Mouse (Mus musculus): ENCODE measurements around the gene Vti1b. TPM values are rescaled to one million over a fixed set of nuclear protein-coding genes. Genes with fewer than 3 reads are reported as not detected.

Gene Vti1b
- polyA plus RNA-seq (2017; shearing (Covaris generic)), result 126 TPM

DNA sequence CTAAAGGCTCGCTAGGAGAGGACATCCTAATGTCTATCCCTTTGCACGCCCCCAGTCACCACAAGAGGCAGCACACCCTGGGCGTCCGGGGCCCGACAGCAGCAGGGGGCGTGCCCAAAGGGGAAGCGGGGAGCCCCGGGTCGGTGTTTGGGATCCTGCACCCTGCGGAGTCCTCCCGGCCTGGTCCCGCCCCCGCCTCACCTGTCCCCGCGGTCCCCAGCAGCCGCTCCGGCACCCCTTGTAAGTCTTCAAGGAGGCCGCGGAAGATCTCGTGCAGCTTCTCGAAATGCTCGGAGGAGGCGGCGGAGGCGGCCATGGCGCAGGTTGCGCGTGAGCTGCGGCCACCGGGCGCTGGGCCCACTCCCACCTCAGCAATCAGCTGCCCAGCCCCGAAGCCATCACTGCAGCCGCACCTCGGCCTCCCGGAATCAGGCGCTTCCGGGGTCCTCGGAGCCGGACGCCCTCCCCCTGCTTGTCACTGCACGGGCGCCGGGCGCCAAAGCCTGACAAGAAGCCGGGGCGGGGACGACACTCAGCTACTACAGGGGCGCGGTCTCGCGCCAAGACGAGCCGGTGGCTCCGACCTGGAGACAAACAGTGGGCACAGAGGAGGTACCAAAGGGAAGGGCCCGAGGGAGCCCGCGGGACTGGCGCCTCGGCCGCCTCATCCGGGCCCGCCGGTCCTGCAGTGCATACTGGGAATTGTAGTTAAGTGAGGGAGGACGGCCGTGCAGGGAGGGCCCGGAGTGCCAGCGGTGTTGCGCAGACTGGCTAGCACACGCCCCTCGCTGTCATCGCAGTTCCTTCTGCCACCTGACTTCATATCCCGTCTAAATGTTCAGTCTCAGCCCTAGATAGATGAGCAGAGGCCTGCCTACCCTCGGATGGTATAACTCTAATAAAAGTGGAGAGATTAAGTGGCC lies at the start of gene Vti1b:
Vti1b (minus strand) TSS at position 649 of the 923 bp plus-strand sequence.

DNA sequence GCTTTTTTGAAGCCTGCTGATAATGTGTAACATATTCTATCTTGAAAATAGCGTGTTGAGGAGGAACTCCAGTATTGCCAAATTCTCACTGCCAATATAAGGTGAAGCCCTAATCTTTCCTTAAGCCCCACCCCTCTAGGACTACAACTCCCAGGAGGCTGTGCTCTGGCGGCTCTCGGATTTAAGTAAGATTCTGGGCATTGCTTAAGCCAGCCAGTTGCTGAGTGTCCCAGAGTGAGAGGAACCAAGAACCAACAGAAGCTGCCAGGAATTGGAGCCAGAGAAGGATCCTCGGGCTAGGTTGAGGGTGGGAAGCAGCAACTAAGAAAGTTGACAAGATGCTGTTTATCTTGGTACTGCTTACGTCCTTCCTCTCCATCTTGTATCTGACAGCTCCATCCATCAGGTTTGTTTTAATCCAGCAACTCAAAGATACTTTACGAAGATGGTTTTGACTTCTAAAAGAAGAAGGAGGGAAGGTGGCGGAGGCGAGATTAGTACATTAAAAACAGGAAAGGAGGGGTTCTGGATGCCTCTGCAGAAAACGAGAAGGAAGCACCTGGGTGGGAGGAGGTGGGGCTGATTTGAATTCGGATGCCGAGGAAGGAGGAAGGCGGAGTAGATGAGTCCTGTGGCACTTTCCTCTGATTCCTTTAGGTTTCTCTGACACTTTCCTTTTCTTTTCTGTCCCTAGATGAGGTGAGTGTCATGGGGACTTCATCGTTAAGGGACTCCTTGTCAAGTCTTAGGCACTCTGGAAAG lies 36.4 kb upstream of the Vti1b start, which contains the start of gene Rdh12:
Rdh12 (plus strand) TSS at position 212 of the 762 bp plus-strand sequence.

DNA sequence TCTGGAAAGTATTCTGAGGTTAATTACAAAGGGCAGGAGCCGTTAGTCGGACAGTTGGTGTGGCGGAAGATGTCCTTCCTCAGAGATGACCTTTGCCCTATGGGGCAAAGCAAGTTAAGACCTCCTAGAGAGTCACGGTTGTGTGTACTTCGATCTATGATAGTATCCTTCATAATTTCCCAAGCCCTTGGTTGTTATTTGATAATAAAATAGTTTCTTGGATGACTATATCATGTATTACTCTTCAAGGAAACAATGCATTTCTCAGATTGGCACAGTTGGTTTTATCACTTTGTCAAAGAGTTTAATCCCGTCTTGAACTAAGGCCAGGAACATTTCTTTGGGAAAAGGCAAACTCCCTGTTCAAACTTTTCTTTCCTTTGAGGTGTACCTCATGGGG lies 19.7 kb upstream of the Vti1b start, which contains the start of gene Rdh11:
Rdh11 (minus strand) TSS at position 101 of the 400 bp plus-strand sequence.

DNA sequence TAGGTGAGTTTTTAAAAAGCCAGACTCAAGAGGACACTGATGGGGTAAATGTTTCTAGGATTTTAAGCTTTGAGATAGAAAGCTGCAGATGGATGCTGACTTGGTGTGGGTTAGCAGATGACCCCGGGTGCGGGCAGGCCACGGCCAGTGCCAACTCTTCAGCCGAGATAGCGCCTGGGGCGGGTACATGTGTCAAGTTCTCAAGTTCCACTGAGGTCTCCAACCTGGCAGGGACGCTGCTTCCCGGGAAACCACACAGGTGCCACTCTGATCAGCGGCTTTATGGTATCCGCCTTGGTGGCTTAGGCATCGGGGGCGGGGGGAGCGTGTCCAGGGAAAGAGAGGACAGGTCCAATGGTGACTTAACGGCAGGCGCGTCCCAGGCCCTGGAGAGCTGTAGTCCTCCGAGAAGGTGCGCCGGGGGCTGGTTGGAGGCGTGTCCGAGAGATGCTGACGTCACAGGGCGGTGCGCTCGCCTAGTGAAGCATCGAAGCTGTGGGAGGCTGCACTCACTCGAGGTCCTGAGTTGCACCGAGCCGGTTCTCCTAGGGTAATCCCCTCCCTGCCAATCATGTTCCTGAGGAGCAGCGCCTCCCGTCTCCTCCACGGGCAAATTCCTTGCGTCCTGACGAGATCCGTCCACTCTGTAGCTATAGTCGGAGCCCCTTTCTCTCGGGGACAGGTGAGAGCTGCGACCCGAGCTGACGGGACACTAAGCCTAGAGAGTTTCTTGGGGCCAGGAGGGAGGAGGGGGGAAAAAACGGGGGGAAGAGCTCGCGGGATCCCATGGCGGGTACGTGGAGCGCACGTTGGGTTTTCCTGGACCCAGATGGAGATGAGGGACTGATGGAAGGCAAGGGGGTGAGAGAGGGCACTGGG lies 41.9 kb downstream of the Vti1b start, which contains the start of gene Arg2:
Arg2 (plus strand) TSS at position 479 of the 879 bp plus-strand sequence.

Other genes starting within 250 kb of the Vti1b start
- gene Tmem229b, start 165.0 kb downstream of the Vti1b start, polyA plus RNA-seq (2017; shearing (Covaris generic)), result 70.0 TPM
- gene Plekhh1, start 143.5 kb downstream of the Vti1b start, polyA plus RNA-seq (2017; shearing (Covaris generic)), result 0.13 TPM
- 24.9 TPM for gene Pigh, start 83.0 kb downstream of the Vti1b start, polyA plus RNA-seq (2017; shearing (Covaris generic))
- 0.39 TPM for gene Arg2, start 41.9 kb downstream of the Vti1b start, polyA plus RNA-seq (2017; shearing (Covaris generic))
- 26.6 TPM for gene Rdh11, start 19.6 kb upstream of the Vti1b start, polyA plus RNA-seq (2017; shearing (Covaris generic))
- gene Rdh12, start 36.2 kb upstream of the Vti1b start, polyA plus RNA-seq (2017; shearing (Covaris generic)), result 16.6 TPM
- gene Zfyve26, start 123.6 kb upstream of the Vti1b start, polyA plus RNA-seq (2017; shearing (Covaris generic)), result 36.2 TPM
- 5.8 TPM for gene Rad51b, start 124.6 kb upstream of the Vti1b start, polyA plus RNA-seq (2017; shearing (Covaris generic))

Measured in activated CD4-positive, CD25-positive, alpha-beta regulatory T cell, adult 9 weeks (primary cell).